Mouse (Mus musculus): Measurements from ENCODE around the gene Mtcl1.

Mtcl1 gene

GRCm38 (mm10) chr17:66362287-66363016 lies 87.1 kb downstream of the Mtcl1 start:
- DNase-seq, result no peak

- DNase-seq, result peak; percentile 74
These were observed 91.2 kb downstream of the Mtcl1 start for GRCm38 (mm10) chr17:66358026-66358978.

- no peak for DNase-seq
These were observed 92.2 kb downstream of the Mtcl1 start for GRCm38 (mm10) chr17:66357171-66358025.

- DNase-seq, result peak; percentile 59
These were observed 95.6 kb downstream of the Mtcl1 start for GRCm38 (mm10) chr17:66353907-66354306.

- DNase-seq, result no peak
These were observed 96.5 kb downstream of the Mtcl1 start for GRCm38 (mm10) chr17:66352847-66353643.

- DNase-seq, result peak; percentile 59
These were observed 97.3 kb downstream of the Mtcl1 start for GRCm38 (mm10) chr17:66352219-66352618.

GRCm38 (mm10) chr17:66350689-66351088 lies 98.9 kb downstream of the Mtcl1 start:
- DNase-seq, result no peak

GRCm38 (mm10) chr17:66350127-66350526 lies 99.4 kb downstream of the Mtcl1 start:
- peak; percentile 91 for DNase-seq

GRCm38 (mm10) chr17:66346378-66346777 lies 103.2 kb downstream of the Mtcl1 start:
- DNase-seq, result no peak

GRCm38 (mm10) chr17:66345680-66346079 lies 103.9 kb downstream of the Mtcl1 start:
- no peak for DNase-seq

- no peak for DNase-seq
These were observed 106.6 kb downstream of the Mtcl1 start for GRCm38 (mm10) chr17:66342932-66343331.

- DNase-seq, result no peak
These were observed 107.9 kb downstream of the Mtcl1 start for GRCm38 (mm10) chr17:66341670-66342069.

- DNase-seq, result no peak
These were observed 108.8 kb downstream of the Mtcl1 start for GRCm38 (mm10) chr17:66340798-66341197.

GRCm38 (mm10) chr17:66337929-66338328 lies 111.6 kb downstream of the Mtcl1 start:
- DNase-seq, result no peak

GRCm38 (mm10) chr17:66335568-66335967 lies 114.0 kb downstream of the Mtcl1 start:
- no peak for DNase-seq

- no peak for DNase-seq
These were observed 114.7 kb downstream of the Mtcl1 start for GRCm38 (mm10) chr17:66334894-66335293.

- DNase-seq, result no peak
These were observed 118.3 kb downstream of the Mtcl1 start for GRCm38 (mm10) chr17:66331207-66331606.

- DNase-seq, result no peak
These were observed 123.0 kb downstream of the Mtcl1 start for GRCm38 (mm10) chr17:66326552-66327045.

GRCm38 (mm10) chr17:66326204-66326545 lies 123.4 kb downstream of the Mtcl1 start:
- no peak for DNase-seq

- peak; percentile 86 for DNase-seq
These were observed 123.9 kb downstream of the Mtcl1 start for GRCm38 (mm10) chr17:66325440-66326203.

GRCm38 (mm10) chr17:66324836-66325235 lies 124.7 kb downstream of the Mtcl1 start:
- no peak for DNase-seq

Measured in right cerebral cortex, adult 18-20 months (tissue).